Mouse (Mus musculus) hindbrain, embryonic 15.5 days (tissue): ENCODE measurements around the gene Colgalt1. TPM values are rescaled to one million over a fixed set of nuclear protein-coding genes. Genes with fewer than 3 reads are reported as not detected.
A peak's percentile ranks its signal among the peaks of the same experiment; 100 is the strongest.

Source experiments
- ATAC-seq: fragments of 200-750 bp; cut with Nextera tagmentation; 2 replicates; pipeline ENCODE4 v1.8.0; 2017; ENCODE audit warnings: low read depth, moderate number of reproducible peaks, moderate TSS enrichment; ENCODE audit not compliant: low FRiP score
- H3K27ac ChIP-seq: fragments of 300-500 bp; sonication (generic); replicated peaks from 2 replicates; pipeline ENCODE4 v1.5.1; 2015; ENCODE audit warnings: mild to moderate bottlenecking, inconsistent platforms
- H3K27me3 ChIP-seq: fragments of 300-500 bp; sonication (generic); 2 replicates; pipeline ENCODE4 v1.6.1; 2015; ENCODE audit warnings: control low read depth, inconsistent platforms
- H3K36me3 ChIP-seq: fragments of 300-500 bp; sonication (generic); 2 replicates; pipeline ENCODE4 v1.6.1; 2015; ENCODE audit warnings: control low read depth, inconsistent platforms
- H3K4me1 ChIP-seq: fragments of 300-500 bp; sonication (generic); replicated peaks from 2 replicates; pipeline ENCODE4 v1.6.1; 2015; ENCODE audit warnings: control low read depth, inconsistent platforms
- H3K4me2 ChIP-seq: fragments of 300-500 bp; sonication (generic); 2 replicates; pipeline ENCODE4 v1.6.1; 2015; ENCODE audit warnings: moderate library complexity, mild to moderate bottlenecking, inconsistent platforms
- H3K4me3 ChIP-seq: fragments of 300-500 bp; sonication (generic); 2 replicates; pipeline ENCODE4 v1.5.1; 2015; ENCODE audit warnings: mild to moderate bottlenecking, inconsistent platforms
- H3K9ac ChIP-seq: fragments of 300-500 bp; sonication (generic); 2 replicates; pipeline ENCODE4 v1.6.1; 2015; ENCODE audit warnings: inconsistent platforms
- H3K9me3 ChIP-seq: fragments of 300-500 bp; sonication (generic); 2 replicates; pipeline ENCODE4 v1.6.1; 2016; ENCODE audit warnings: control low read depth, inconsistent platforms
- whole genome bisulfite sequencing: fragments of 180-500 bp; shearing (Covaris S2); methylation state at CpG from one replicate; pipeline ENCODE4 v1.1.7; 2015; 5-methylcytosine and 5-hydroxymethylcytosine counted together
- polyA plus RNA-seq: library from polyadenylated mRNA; unstranded; fragments of >200 nt; fragmentation: Nextera tagmentation; extraction: Ambion mirVana; gene quantifications from 2 replicates; pipeline ENCODE4 v1.2.1, GENCODE M21; 2015

Gene Colgalt1
- polyA plus RNA-seq, 1 experiment from 2014 or later: 78.2 TPM

DNA sequence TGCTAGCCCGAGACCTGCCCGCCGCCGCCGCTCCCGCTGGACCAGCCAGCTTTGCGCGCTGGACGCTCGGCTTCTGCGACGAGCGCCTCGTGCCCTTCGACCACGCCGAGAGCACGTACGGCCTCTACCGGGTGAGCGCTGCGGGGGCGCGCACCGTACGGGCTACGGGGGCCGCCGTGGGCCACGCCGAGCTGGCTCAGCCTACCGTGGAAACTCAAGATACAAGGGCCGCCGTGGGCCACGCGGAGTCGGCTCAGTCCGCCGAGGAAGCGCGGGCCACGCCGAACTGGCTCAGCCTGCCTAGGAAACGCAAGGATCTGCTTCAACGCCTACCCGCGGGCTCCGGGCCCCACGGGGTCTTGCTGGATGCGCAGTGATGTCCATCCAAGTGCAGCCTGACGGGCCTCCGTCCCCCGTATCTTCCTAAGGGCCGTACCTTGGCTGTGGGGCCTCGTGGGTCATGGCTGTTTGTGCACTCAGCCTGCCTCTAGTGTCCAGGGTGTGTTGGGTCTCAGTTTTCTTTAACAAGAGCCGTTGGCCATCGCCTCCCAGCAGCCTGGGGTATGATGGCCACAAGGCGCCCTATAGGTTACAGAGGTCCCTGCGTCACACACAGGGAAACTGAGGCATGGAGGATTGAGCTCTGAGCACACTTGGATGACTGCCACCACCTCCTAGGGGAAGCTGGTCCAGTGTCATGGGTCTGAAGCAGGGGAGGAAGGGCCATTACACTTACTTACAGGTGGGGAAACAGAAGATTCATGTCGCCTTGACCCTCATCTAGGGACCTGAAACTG lies 18.2 kb upstream of the Colgalt1 start:
- no peaks in the 10 kb centered on the region for H3K36me3 ChIP-seq
- H3K9ac ChIP-seq: peak overlapping the region; percentile 94
- H3K4me3 ChIP-seq: peak overlapping the region; percentile 83
- ATAC-seq: peak; percentile 77
- no peaks in the 10 kb centered on the region for H3K27me3 ChIP-seq
- 5% methylated on average over 60 of the region's 60 CpGs for WGBS
- no peaks in the 10 kb centered on the region for H3K9me3 ChIP-seq
- peaks cover 34% of the 10 kb centered on the region for H3K4me1 ChIP-seq
- peak overlapping the region; percentile 97 for H3K4me2 ChIP-seq
- H3K27ac ChIP-seq: peak overlapping the region; percentile 99

DNA sequence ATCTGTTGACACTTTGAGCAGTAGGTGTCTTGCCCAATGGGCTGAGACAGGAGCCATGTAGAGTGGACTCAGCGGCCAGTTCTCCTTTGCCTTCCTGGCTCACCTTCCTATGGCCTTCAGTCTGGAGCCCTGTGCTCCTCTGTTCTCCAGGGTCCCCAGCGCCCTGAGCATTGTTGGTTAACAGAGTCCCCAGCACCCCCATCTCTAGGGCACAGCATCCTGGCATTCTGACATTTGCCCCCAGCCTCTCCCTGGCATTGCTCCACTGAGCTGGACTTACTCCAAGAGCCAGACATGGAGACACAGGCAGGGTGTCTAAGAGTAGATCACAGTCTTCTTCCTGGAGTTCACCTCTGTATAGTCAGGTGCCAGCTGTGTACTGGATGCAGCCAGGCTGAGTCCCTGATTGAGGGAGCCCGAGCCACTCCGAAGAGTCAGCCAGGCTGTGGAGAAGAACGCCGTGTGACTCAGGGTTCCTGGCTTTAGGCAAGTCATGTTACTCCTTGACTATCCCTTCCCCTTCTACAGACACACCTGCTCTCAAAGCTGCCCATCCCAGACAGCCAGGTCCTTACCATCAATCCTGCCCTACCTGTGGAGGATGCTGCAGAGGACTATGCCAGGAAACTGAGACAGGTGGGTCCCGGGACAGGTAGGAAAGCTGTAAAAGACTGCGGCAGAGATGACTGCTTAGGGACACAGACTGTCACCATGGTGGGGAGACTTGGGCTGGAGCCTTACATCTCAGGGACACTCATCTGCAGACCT lies 17.1 kb upstream of the Colgalt1 start:
- H3K27me3 ChIP-seq: no peaks in the 10 kb centered on the region
- H3K4me2 ChIP-seq: peak overlapping the region; percentile 97; the same call in 1 of the 2 replicates
- H3K4me1 ChIP-seq: peaks cover 34% of the 10 kb centered on the region
- WGBS: 95% methylated on average over 8 of the region's 8 CpGs
- H3K9me3 ChIP-seq: no peaks in the 10 kb centered on the region
- no peaks in the 10 kb centered on the region for H3K36me3 ChIP-seq
- H3K4me3 ChIP-seq: no peak overlapping the region; the same call in 1 of the 2 replicates
- ATAC-seq: no peak
- peak overlapping the region; percentile 99; the same call in 1 of the 2 replicates for H3K27ac ChIP-seq
- peak overlapping the region; percentile 2; the same call in 1 of the 2 replicates for H3K9ac ChIP-seq

DNA sequence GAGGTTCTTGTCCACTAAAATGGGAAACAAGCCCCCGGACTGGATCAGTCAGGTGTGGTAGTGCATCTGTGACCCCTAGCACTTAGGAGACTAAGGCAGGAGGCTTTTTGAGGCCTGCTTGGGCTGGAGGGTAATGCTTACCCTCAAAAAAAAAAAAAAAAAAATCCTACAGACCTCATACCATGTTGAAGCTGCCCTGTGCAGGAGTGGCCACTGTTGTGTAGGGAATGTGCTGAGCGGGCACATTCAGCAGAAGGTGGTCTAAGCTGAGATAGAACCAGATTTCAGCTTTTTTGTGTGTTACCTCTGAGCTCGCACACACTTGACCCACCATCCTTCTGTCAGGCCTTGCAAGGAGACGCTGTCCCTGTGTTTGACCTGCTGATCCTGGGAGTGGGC lies 16.5 kb upstream of the Colgalt1 start:
- ATAC-seq: no peak
- Histone ChIP-seq H3K27me3 (no peaks in the 10 kb centered on the region), H3K9ac (0 out of 2 replicates have a peak overlapping the region, but pooled peaks have one; percentile 2), H3K27ac (no peak overlapping the region), H3K9me3 (no peaks in the 10 kb centered on the region), H3K4me3 (no peak overlapping the region), H3K4me1 (peaks cover 34% of the 10 kb centered on the region), H3K4me2 (no peak overlapping the region), H3K36me3 (no peaks in the 10 kb centered on the region)
- WGBS: 99% methylated on average over 4 of the region's 4 CpGs

DNA sequence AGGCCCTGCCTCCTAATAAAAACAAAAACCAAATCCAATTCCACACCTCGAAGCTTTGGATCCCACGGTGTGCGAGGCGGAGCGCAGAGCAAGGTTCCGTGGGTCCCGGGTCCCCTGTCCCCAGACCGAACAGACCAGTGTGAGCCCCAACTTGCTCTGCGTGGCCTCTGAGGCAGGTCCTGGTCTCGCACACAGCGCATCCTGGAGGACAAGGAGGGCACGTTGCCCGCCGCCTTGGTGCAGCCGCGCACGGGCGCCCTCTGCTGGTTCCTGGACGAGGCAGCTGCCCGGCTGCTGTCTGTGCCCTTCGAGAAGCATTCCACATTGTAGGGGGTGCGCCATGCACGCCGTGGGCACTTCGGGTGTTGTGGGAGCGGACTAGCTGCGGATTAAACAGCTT lies 14.9 kb upstream of the Colgalt1 start:
- H3K27me3 ChIP-seq: peaks cover 12% of the 10 kb centered on the region
- WGBS: 7% methylated on average over 27 of the region's 27 CpGs

DNA sequence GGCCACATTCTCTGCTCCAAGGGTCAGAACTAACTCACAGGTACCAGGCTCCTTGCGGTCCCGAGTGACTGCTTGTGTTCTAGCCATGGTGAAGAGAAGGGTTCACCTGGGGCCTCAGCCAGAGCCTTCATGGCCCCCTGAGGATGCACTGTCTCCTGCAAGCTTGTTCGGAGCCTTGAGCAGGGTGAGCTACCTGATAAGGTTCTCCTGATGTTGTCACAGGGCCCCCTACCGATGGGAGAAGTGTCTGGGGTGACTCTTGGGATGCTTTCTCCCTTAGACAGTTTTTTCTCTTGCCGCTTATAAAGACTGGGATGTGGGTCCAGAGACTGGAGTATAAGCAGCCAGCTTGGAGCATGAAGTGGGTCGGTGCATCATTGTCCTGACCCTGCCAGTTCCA lies 14.4 kb upstream of the Colgalt1 start:
- Histone ChIP-seq H3K27ac (no peak overlapping the region), H3K4me1 (peaks cover 24% of the 10 kb centered on the region), H3K4me2 (no peak overlapping the region), H3K4me3 (no peak overlapping the region), H3K27me3 (peaks cover 15% of the 10 kb centered on the region), H3K9ac (no peak overlapping the region), H3K36me3 (peaks cover 4% of the 10 kb centered on the region; the same call in 1 of the 2 replicates), H3K9me3 (no peaks in the 10 kb centered on the region)
- WGBS: 59% methylated on average over 6 of the region's 6 CpGs
- no peak for ATAC-seq

More for the DNA sequence above, 14.9 kb upstream of the Colgalt1 start:
- no peak for ATAC-seq
- Histone ChIP-seq H3K36me3 (peaks cover 4% of the 10 kb centered on the region; the same call in 1 of the 2 replicates), H3K4me2 (peak overlapping the region; percentile 29), H3K9ac (no peak overlapping the region), H3K4me3 (peak overlapping the region; percentile 9; the same call in 1 of the 2 replicates), H3K4me1 (peaks cover 29% of the 10 kb centered on the region), H3K9me3 (no peaks in the 10 kb centered on the region), H3K27ac (no peak overlapping the region)

DNA sequence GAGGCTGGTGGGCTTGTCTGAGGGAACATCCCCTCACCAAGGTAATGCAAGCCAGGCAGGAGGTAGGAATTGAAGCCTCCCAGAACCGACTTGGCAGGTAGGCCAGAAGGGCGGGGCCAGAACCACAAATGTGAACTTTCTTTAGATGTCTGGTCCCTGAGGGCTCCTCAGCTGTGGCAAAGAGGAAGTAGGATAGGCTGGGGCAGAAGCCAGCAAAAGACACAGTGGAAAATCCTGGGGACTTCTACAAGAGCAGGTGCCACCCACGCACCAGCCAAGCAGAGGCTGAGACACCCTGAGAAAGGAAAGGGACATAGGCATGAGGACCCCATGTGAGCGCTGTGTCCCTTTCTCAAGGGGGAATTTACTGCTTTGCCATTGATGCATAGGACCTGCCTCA lies 14.0 kb upstream of the Colgalt1 start:
- ATAC-seq: no peak
- no peak overlapping the region for H3K9ac ChIP-seq
- 85% methylated on average over 4 of the region's 4 CpGs for WGBS

DNA sequence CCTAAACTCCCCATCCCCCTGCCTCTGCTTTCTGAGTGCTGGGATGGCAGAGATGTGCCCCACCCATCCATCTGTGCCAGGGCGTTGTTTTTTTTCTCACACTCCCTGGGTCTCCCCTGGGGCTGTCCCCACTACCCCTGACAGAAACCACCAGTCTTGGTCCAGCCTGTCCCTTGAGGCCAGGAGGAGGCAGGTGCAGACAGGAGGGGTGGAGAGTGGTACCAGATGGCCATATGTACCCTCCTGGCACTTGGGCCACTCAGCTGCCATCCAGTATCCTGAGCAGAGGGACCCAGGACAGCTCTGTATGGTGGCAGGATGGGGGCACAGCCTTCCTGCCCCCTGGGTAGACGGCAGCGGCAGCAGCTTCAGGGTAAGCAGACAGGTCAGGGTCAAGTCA lies 13.3 kb upstream of the Colgalt1 start, which contains the start of gene Fam129c:
Gene Fam129c, plus strand, starts transcription at position 198 of the 400 bp plus-strand sequence.
- no peak within 1 kb of the TSS for H3K9ac ChIP-seq
- WGBS: 62% methylated on average over 3 of the region's 3 CpGs
- ATAC-seq: no peak
- peaks cover 24% of the 10 kb centered on the region for H3K27me3 ChIP-seq
- peaks cover 4% of the 10 kb centered on the region; the same call in 1 of the 2 replicates for H3K36me3 ChIP-seq
- no peak within 1 kb of the TSS for H3K4me2 ChIP-seq
- no peak within 1 kb of the TSS for H3K27ac ChIP-seq
- peaks cover 29% of the 10 kb centered on the region for H3K4me1 ChIP-seq
- H3K4me3 ChIP-seq: no peak within 1 kb of the TSS
- no peaks in the 10 kb centered on the region for H3K9me3 ChIP-seq

More for the DNA sequence above, 14.0 kb upstream of the Colgalt1 start:
- H3K4me2 ChIP-seq: no peak overlapping the region
- peaks cover 20% of the 10 kb centered on the region for H3K27me3 ChIP-seq
- H3K36me3 ChIP-seq: peaks cover 4% of the 10 kb centered on the region; the same call in 1 of the 2 replicates
- H3K27ac ChIP-seq: no peak overlapping the region
- peaks cover 24% of the 10 kb centered on the region for H3K4me1 ChIP-seq
- no peaks in the 10 kb centered on the region for H3K9me3 ChIP-seq
- H3K4me3 ChIP-seq: no peak overlapping the region

DNA sequence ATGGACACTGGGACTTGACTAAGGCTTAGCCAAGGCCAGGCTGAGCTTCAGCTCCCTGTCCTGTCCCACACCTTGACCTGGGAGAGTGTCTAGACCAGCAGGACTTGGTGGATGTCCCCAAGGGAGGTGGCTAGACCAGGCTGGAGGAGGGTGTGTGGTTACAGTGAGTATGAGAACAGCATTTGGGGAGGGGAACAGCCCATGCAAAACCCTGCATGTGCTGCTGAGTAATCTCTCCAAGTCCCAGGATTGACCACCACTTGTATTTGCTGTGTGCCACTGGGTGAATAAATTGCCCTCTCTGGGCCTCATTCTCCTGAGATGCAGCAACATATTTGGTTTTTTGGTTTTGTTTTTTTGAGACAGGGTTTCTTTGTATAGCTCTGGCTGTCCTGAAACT lies 12.4 kb upstream of the Colgalt1 start:
- H3K4me3 ChIP-seq: no peak overlapping the region
- ATAC-seq: no peak
- no peak overlapping the region for H3K9ac ChIP-seq
- H3K4me1 ChIP-seq: peaks cover 30% of the 10 kb centered on the region
- peaks cover 31% of the 10 kb centered on the region for H3K27me3 ChIP-seq
- H3K4me2 ChIP-seq: no peak overlapping the region
- H3K36me3 ChIP-seq: peaks cover 4% of the 10 kb centered on the region; the same call in 1 of the 2 replicates
- H3K9me3 ChIP-seq: no peaks in the 10 kb centered on the region
- H3K27ac ChIP-seq: no peak overlapping the region

DNA sequence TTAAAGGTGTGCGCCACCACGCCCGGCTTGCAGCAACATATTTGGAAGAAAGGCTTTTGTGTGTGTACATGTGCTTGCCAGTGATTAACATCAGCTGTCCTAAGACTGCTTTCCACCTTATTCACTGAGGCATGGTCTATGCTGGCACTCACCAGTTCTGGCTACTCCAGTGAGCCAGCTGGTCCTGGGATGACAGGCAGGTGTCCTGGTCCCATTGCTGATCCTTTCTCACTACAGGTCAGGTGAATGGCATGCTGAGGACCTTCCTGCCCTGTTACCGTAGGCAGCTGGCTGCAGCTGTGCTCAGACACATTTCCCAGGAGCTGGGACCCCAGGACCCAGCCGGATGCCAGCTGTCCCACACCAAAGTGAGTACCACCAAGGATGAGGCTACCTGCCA lies 12.0 kb upstream of the Colgalt1 start:
- Histone ChIP-seq H3K4me1 (peaks cover 29% of the 10 kb centered on the region), H3K27ac (no peak overlapping the region), H3K4me3 (no peak overlapping the region), H3K27me3 (peaks cover 35% of the 10 kb centered on the region), H3K4me2 (no peak overlapping the region), H3K36me3 (peaks cover 4% of the 10 kb centered on the region; the same call in 1 of the 2 replicates), H3K9ac (no peak overlapping the region), H3K9me3 (no peaks in the 10 kb centered on the region)
- no peak for ATAC-seq
- WGBS: 93% methylated on average over 5 of the region's 5 CpGs

DNA sequence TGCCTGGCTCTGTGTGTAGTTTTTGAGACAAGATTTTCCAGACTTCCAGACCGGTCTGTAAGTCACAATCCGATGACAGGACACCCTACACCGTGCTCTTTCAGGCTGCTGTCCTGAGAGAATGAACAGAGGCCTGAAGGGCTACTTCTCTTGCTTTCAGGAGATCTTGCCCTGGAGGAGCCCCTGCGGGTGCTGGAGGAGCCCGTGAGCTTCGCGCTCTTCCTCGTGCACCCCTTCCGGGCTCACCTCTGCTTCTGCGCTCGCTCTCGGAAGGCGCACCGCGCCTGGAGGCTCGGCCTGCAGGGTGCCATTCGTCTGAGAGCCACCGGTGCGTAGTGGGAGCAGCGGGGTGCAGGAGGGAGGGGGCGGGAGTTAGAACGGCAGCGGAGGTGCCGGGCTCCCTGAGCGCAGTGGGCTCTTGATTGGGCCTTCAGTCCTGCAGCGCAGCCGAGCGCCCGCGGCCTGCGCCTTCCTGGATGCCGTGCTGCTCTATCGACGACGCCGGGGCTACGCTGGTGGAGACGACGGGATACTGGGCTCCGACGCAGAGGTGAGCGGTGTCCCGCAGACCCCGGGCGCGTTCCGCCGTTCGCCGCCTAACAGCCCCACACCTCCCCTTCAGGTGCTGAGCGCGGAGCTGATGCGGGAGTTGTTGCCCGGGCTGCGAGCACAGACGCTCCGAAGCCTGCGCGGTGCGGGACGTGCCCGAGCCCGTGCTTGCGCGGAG lies 8.7 kb upstream of the Colgalt1 start:
- H3K36me3 ChIP-seq: peaks cover 4% of the 10 kb centered on the region; the same call in 1 of the 2 replicates
- peak overlapping the region; percentile 35 for H3K9ac ChIP-seq
- H3K4me3 ChIP-seq: peak overlapping the region; percentile 36
- peaks cover 18% of the 10 kb centered on the region for H3K4me1 ChIP-seq
- peak overlapping the region; percentile 43; the same call in 1 of the 2 replicates for H3K27ac ChIP-seq
- no peak; the same call in none of the 2 replicates for ATAC-seq
- H3K4me2 ChIP-seq: peak overlapping the region; percentile 54
- peaks cover 43% of the 10 kb centered on the region for H3K27me3 ChIP-seq
- 4% methylated on average over 65 of the region's 65 CpGs for WGBS
- H3K9me3 ChIP-seq: no peaks in the 10 kb centered on the region

DNA sequence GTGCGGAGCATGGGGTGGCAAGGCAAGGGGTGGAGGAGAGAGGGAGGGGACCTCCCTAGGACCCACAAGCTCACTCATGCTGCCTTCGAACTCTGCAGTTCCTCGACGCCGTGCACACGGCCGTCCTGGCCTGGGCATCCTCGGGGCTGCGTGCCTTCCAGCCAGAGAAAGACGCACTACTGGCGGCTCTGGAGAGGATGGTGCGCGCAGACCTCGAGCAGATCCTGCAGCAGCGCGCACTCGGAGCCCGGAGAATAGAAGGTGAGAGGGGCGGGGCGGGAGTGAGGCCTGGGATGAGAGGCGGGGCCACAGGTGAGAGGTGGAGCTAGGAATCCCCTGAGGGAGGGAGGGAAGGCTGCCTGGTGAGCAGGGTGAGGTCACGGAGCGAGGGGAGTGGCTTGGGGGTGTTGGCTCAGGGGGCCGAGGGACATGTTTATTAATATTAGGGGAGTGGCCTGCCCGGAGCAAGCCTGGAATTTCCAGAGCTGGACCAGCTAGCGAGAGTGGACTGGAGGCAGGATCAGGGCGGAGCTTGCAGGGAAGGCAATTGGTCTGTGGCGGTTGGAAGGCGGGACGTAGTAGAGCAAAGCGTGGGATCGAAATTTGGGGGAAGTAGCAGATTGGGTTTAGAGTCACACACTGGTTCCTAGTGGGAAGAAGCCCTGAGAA lies 8.0 kb upstream of the Colgalt1 start:
- Histone ChIP-seq H3K27me3 (peaks cover 43% of the 10 kb centered on the region), H3K9ac (peak overlapping the region; percentile 35), H3K4me3 (peak overlapping the region; percentile 36), H3K4me1 (peaks cover 18% of the 10 kb centered on the region), H3K4me2 (peak overlapping the region; percentile 54), H3K9me3 (no peaks in the 10 kb centered on the region), H3K36me3 (peaks cover 4% of the 10 kb centered on the region; the same call in 1 of the 2 replicates), H3K27ac (peak overlapping the region; percentile 43; the same call in 1 of the 2 replicates)
- ATAC-seq: peak; percentile 74
- WGBS: 2% methylated on average over 32 of the region's 32 CpGs
